Mouse (Mus musculus): ENCODE measurements around the gene Taok1.

- TF ChIP-seq CTCF (IDR thresholded peaks at IDR 0.05; ENCODE audit: extremely low read depth, insufficient read depth, insufficient read length, insufficient replicate concordance) (no peak), POLR2A (IDR thresholded peaks at IDR 0.05; ENCODE audit: low read depth, low read length) (no peak)
Observed at GRCm38 (mm10) chr11:77485229-77485628, 122.4 kb downstream of the Taok1 start.
